Mouse (Mus musculus) heart, embryonic 14.5 days (tissue): ENCODE results near the gene Dlk1. TPM values are rescaled to one million over a fixed set of nuclear protein-coding genes. Genes with fewer than 3 reads are reported as not detected.
"Not testable (repeated sequence)": the region's sequence is repeated elsewhere in the genome, so short reads cannot be mapped to it uniquely, and the experiment has no call there.

ENCODE experiments used
- ATAC-seq: fragments of 200-750 bp; cut with Nextera tagmentation; 2 replicates; pipeline ENCODE4 v1.8.0; 2017; ENCODE audit warnings: low read depth, moderate TSS enrichment; ENCODE audit not compliant: insufficient number of reproducible peaks, insufficient read depth, low FRiP score
- H3K27ac ChIP-seq, 2 experiments: fragments of 200-500 bp in 1 of 2; fragments of 300-500 bp in 1 of 2; sonication (generic) in 1 of 2; replicated peaks in 1 of 2; 2 replicates each; pipeline ENCODE4 v1.5.1; 2012 to 2014; ENCODE audit warnings: low read depth in 2 of 2, low read length in 2 of 2, control low read depth in 1 of 2, mild to moderate bottlenecking in 1 of 2, mixed read lengths in 1 of 2; ENCODE audit not compliant: control insufficient read depth in 1 of 2, insufficient read depth in 1 of 2
- H3K27me3 ChIP-seq: fragments of 300-500 bp; sonication (generic); 2 replicates; pipeline ENCODE4 v1.6.1; 2014; ENCODE audit warnings: mild to moderate bottlenecking, low read length, control low read depth; ENCODE audit not compliant: control insufficient read depth, insufficient read depth
- H3K36me3 ChIP-seq: fragments of 300-500 bp; sonication (generic); 2 replicates; pipeline ENCODE4 v1.6.1; 2014; ENCODE audit warnings: mild to moderate bottlenecking, control low read depth, low read length, mixed read lengths; ENCODE audit not compliant: control insufficient read depth, insufficient read depth
- H3K4me1 ChIP-seq, 2 experiments: fragments of 200-500 bp in 1 of 2; fragments of 300-500 bp in 1 of 2; sonication (generic) in 1 of 2; 2 replicates each; pipeline ENCODE4 v1.6.1; 2012 to 2014; ENCODE audit warnings: low read length in 2 of 2, control low read depth in 1 of 2, mixed read lengths in 1 of 2; ENCODE audit not compliant: control insufficient read depth in 2 of 2, insufficient read depth in 2 of 2
- H3K4me2 ChIP-seq: fragments of 300-500 bp; sonication (generic); 2 replicates; pipeline ENCODE4 v1.6.1; 2014; ENCODE audit warnings: mild to moderate bottlenecking, low read length
- H3K4me3 ChIP-seq, 2 experiments: fragments of 200-500 bp in 1 of 2; fragments of 300-500 bp in 1 of 2; sonication (generic) in 1 of 2; 2 replicates each; pipeline ENCODE4 v1.5.1; 2012 to 2014; ENCODE audit warnings: low read length in 2 of 2, mild to moderate bottlenecking in 2 of 2, control low read depth in 1 of 2, low read depth in 1 of 2, moderate library complexity in 1 of 2; ENCODE audit not compliant: control insufficient read depth in 1 of 2, insufficient read depth in 1 of 2
- H3K9ac ChIP-seq: fragments of 300-500 bp; sonication (generic); 2 replicates; pipeline ENCODE4 v1.6.1; 2014; ENCODE audit warnings: mild to moderate bottlenecking, low read length
- H3K9me3 ChIP-seq: fragments of 300-500 bp; sonication (generic); 2 replicates; pipeline ENCODE4 v1.6.1; 2016; ENCODE audit warnings: low read length, control low read depth; ENCODE audit not compliant: control insufficient read depth
- WGBS: fragments of 180-500 bp; shearing (Covaris S2); extraction: QIAGEN DNeasy Blood & Tissue Kit; methylation state at CpG from one replicate; pipeline ENCODE4 v1.1.7; 2014; 5-methylcytosine and 5-hydroxymethylcytosine counted together
- polyA plus RNA-seq: library from polyadenylated mRNA; unstranded; fragments of >200 nt; fragmentation: Nextera tagmentation; extraction: Ambion mirVana; gene quantifications from 2 replicates; pipeline ENCODE4 v1.2.1, GENCODE M21; 2014

Dlk1 gene
- polyA plus RNA-seq, 1 experiment from 2014 or later: 84.4 TPM

DNA sequence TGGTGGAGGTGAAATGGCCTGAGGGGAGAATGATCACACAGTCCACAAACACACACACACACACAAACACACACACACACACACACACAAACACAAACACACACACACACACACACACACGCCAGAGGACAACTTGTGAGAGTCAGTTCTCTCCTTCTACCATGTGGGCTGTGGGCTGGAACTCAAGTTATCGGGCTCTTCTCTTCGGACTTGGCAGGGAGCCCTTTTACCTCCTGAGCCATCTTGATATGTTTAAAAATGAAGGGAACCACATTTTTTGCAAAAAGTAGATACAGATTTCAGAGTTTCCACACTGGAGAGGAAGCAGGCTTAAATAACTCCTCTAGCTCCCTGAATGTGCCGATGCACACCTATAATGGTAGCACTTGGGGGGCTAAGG lies 22.9 kb downstream of the Dlk1 start:
- no peaks in the 10 kb centered on the region for H3K36me3 ChIP-seq
- H3K9ac ChIP-seq: no peak overlapping the region
- H3K4me3 ChIP-seq: no peak overlapping the region
- ATAC-seq: no peak
- 69% methylated on average over 4 of the region's 4 CpGs for WGBS
- H3K4me1 ChIP-seq: no peaks in the 10 kb centered on the region; a peak in 1 of 4 replicates
- H3K4me2 ChIP-seq: no peak overlapping the region
- no peak overlapping the region for H3K27ac ChIP-seq
- H3K9me3 ChIP-seq: no peaks in the 10 kb centered on the region
- H3K27me3 ChIP-seq: no peaks in the 10 kb centered on the region

DNA sequence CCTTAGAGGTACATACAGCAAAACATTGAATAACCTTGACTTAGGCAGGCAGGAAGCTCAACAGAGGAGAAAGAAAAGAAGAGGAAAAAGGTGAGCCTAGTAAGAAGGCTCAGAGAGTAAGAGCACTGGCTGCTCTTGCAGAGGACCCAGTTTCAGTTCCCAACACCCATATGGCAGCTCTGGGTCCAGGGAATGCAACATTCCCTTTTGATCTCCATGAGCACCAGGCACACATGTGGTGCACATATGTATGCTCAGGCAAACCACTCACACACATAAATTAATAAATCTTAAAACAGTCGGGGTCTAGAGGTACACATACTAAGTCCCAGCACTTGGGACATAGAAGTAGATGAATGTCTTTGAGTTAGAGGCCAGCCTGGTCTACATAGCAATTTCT lies 33.9 kb downstream of the Dlk1 start:
- H3K4me3 ChIP-seq, ATAC-seq, H3K9ac ChIP-seq, H3K9me3 ChIP-seq, H3K27me3 ChIP-seq, H3K4me1 ChIP-seq, H3K4me2 ChIP-seq, H3K36me3 ChIP-seq, H3K27ac ChIP-seq: not testable (repeated sequence)
- 55% methylated on average over 1 of the region's 1 CpGs for WGBS

- H3K4me1 ChIP-seq: no peaks in the 10 kb centered on the region
- no peak overlapping the region for H3K27ac ChIP-seq
- H3K27me3 ChIP-seq: no peaks in the 10 kb centered on the region
- H3K9ac ChIP-seq: no peak overlapping the region
- 78% methylated on average over 3 of the region's 3 CpGs for WGBS
- H3K4me2 ChIP-seq: no peak overlapping the region
- no peaks in the 10 kb centered on the region for H3K36me3 ChIP-seq
- H3K4me3 ChIP-seq: no peak overlapping the region
- no peaks in the 10 kb centered on the region for H3K9me3 ChIP-seq
- ATAC-seq: no peak
Observed at GRCm38 (mm10) chr12:109491701-109492100, 39.1 kb downstream of the Dlk1 start.

DNA sequence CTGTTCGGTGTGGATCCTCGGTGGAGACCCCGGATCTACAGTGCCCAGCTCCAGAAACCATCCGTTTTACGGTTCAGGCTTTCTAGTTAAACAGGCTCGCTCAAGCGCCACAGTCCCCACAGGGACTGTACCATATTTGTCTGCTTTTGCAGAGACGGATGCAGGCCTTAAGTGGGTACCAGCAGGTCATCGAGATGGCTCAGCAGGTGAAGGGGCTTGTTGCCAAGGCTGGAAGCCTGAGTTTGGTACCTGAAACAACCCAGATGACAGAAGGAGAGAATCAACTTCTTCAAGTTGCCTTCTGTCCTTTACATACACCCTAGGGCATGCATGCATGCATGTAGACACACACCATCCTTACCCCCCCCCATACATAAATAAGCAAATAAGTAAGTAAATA lies 40.8 kb downstream of the Dlk1 start:
- Histone ChIP-seq H3K4me2 (no peak overlapping the region), H3K27ac (no peak overlapping the region), H3K36me3 (no peaks in the 10 kb centered on the region), H3K27me3 (no peaks in the 10 kb centered on the region), H3K4me1 (no peaks in the 10 kb centered on the region), H3K4me3 (no peak overlapping the region), H3K9me3 (no peaks in the 10 kb centered on the region), H3K9ac (no peak overlapping the region)
- WGBS: 91% methylated on average over 9 of the region's 9 CpGs
- ATAC-seq: no peak

GRCm38 (mm10) chr12:109495016-109495644 lies 42.5 kb downstream of the Dlk1 start:
- Histone ChIP-seq H3K4me2 (no peak overlapping the region), H3K9ac (no peak overlapping the region), H3K27ac (no peak overlapping the region), H3K9me3 (no peaks in the 10 kb centered on the region), H3K36me3 (no peaks in the 10 kb centered on the region), H3K27me3 (no peaks in the 10 kb centered on the region), H3K4me1 (peaks cover 0 to 2% of the 10 kb centered on the region in 2 experiments; a peak in 1 of 4 replicates), H3K4me3 (no peak overlapping the region)
- 77% methylated on average over 20 of the region's 20 CpGs for WGBS
- ATAC-seq: no peak

- Histone ChIP-seq H3K27ac (no peak overlapping the region), H3K36me3 (no peaks in the 10 kb centered on the region), H3K4me2 (no peak overlapping the region), H3K27me3 (no peaks in the 10 kb centered on the region), H3K9ac (no peak overlapping the region), H3K9me3 (no peaks in the 10 kb centered on the region), H3K4me3 (no peak overlapping the region), H3K4me1 (peaks cover 0 to 7% of the 10 kb centered on the region in 2 experiments; a peak in 1 of 4 replicates)
- ATAC-seq: no peak
- 66% methylated on average over 6 of the region's 6 CpGs for WGBS
Observed at GRCm38 (mm10) chr12:109496397-109496796, 43.8 kb downstream of the Dlk1 start.

DNA sequence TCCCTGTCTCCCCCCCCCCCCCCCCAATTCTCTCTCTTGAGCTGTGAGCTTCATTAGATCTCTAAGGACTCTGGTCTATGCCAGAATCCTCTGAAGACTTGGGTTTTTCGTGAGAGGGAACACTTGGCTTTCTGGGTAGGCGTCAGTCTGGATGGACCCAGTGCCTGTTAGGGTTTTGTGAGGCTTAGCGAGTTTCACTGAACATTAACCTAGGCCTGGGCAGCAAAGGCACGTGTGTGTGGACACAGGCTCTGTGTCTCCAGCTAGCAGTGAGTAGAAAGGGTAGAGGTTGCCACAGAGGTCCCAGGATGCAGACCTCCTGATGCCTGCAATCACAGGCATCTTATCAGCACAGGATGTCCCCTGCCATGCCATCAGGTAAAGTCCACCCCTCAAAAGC lies 48.4 kb downstream of the Dlk1 start:
- no peak overlapping the region for H3K4me3 ChIP-seq
- no peak for ATAC-seq
- H3K9me3 ChIP-seq: no peaks in the 10 kb centered on the region
- no peak overlapping the region for H3K27ac ChIP-seq
- H3K27me3 ChIP-seq: peaks cover 4% of the 10 kb centered on the region; the same call in 1 of the 2 replicates
- H3K9ac ChIP-seq: no peak overlapping the region
- H3K36me3 ChIP-seq: no peaks in the 10 kb centered on the region
- WGBS: 19% methylated on average over 4 of the region's 4 CpGs
- H3K4me1 ChIP-seq: peaks cover 0 to 7% of the 10 kb centered on the region in 2 experiments; a peak in 1 of 4 replicates
- no peak overlapping the region for H3K4me2 ChIP-seq
